Mouse (Mus musculus) MEL (cell line): ENCODE results near the gene Fam71a.

ENCODE experiments used
- CTCF ChIP-seq, 3 experiments: IDR thresholded peaks in 2 of 3; conservative IDR thresholded peaks in 1 of 3; 2 replicates each; pipeline ENCODE4 v1.5.1; 2011 to 2012; ENCODE audit warnings: low read length in 3 of 3, low read depth in 2 of 3, mild to moderate bottlenecking in 2 of 3, improper control_type of control experiment in 1 of 3, inconsistent platforms in 1 of 3, mixed read lengths in 1 of 3, moderate library complexity in 1 of 3; ENCODE audit not compliant: control insufficient read depth in 1 of 3, insufficient read depth in 1 of 3, poor library complexity in 1 of 3, severe bottlenecking in 1 of 3
- MEF2A ChIP-seq: IDR thresholded peaks from 2 replicates; pipeline ENCODE4 v1.6.1; 2014; ENCODE audit warnings: low read depth, mild to moderate bottlenecking, inconsistent platforms, low read length, improper control_type of control experiment; ENCODE audit not compliant: poor library complexity, insufficient replicate concordance, severe bottlenecking; ENCODE audit errors: extremely low read depth
- POLR2A ChIP-seq, 2 experiments: IDR thresholded peaks; 2 replicates each; pipeline ENCODE4 v1.6.1; 2011 to 2012; ENCODE audit warnings: low read length in 2 of 2, mild to moderate bottlenecking in 2 of 2, control low read depth in 1 of 2, improper control_type of control experiment in 1 of 2, low read depth in 1 of 2, moderate library complexity in 1 of 2; ENCODE audit not compliant: control insufficient read depth in 1 of 2, insufficient read depth in 1 of 2, poor library complexity in 1 of 2

DNA sequence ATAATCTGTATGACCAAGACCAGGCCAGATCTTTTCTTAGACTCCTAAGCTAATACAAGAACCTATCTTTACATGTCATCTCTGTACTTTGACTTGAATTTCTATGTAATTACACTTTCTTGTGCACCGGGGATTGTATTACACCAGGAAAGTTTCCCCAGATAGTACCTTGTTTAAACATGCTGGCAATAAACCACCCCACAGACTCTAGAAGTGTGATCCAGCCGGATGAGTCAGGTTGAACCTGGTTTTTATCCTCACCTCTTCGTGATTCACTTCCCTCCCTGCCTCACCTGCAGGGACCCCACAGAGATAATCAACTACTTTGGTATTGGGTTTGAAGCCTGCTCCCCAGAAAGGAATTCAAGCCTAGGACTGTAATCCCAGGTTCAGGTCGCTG, 29.2 kb downstream of the Fam71a start:
- no peak for TF ChIP-seq CTCF (IDR thresholded peaks at IDR 0.05 in 2 of 3, conservative IDR thresholded peaks at IDR 0.05 in 1 of 3; ENCODE audit: control insufficient read depth in 1 of 3, insufficient read depth in 1 of 3, low read depth in 2 of 3, low read length in 3 of 3, poor library complexity in 1 of 3, severe bottlenecking in 1 of 3)
- TF ChIP-seq POLR2A (IDR thresholded peaks at IDR 0.05; ENCODE audit: control insufficient read depth in 1 of 2, insufficient read depth in 1 of 2, low read depth in 1 of 2, low read length in 2 of 2, poor library complexity in 1 of 2) = no peak
- no peak for TF ChIP-seq MEF2A
